ENCODE assay signal across 8 mouse cellular contexts in genomic region chr8:71392871-71393270, GRCm38 (mm10). TPM values are rescaled to one million over a fixed set of nuclear protein-coding genes. Genes with fewer than 3 reads are reported as not detected.
A peak's percentile ranks its signal among the peaks of the same experiment; 100 is the strongest.
DNase-seq lines count a peak whose midpoint lies in the region; ATAC-seq and TF ChIP-seq lines count a peak whose summit lies in the region.

No protein-coding gene starts in this region.

- DNase-seq in heart, embryonic 10.5 days (ENCODE audit: low spot score) = no peak
- DNase-seq in heart, adult 9 months (ENCODE audit: low spot score in 2 of 2) = no peak
- DNase-seq in G1E (ENCODE audit: low spot score) = peak; percentile 55
- DNase-seq in embryo, embryonic 10 days (ENCODE audit: low spot score) = peak; percentile 79
- no peak for DNase-seq in limb, embryonic 10.5 days (ENCODE audit: low spot score)
- DNase-seq in retina, postnatal 1 day = peak; percentile 89
- no peak for DNase-seq in adipocyte (ENCODE audit: low spot score)
- no peak for DNase-seq in urinary bladder, adult 18-20 months (ENCODE audit: low spot score in 2 of 2)

- no peak; the same call in 1 of the 2 replicates for ATAC-seq in G1E (ENCODE audit: extremely low read depth, insufficient number of reproducible peaks, low FRiP score, poor library complexity, severe bottlenecking)

- no peaks in the 10 kb centered on the region for H3K36me3 ChIP-seq in heart, embryonic 10.5 days
- peaks cover 4% of the 10 kb centered on the region for H3K36me3 ChIP-seq in G1E (replicated peaks)
- H3K36me3 ChIP-seq in limb, embryonic 10.5 days = peaks cover 3% of the 10 kb centered on the region; the same call in 1 of the 2 replicates

- no peak for TF ChIP-seq CTCF in G1E (IDR thresholded peaks at IDR 0.05; ENCODE audit: low read depth, low read length)

- no peaks in the 10 kb centered on the region for H3K9me3 ChIP-seq in heart, embryonic 10.5 days
- no peaks in the 10 kb centered on the region for H3K9me3 ChIP-seq in G1E (replicated peaks)
- no peaks in the 10 kb centered on the region for H3K9me3 ChIP-seq in limb, embryonic 10.5 days (replicated peaks)

- H3K27ac ChIP-seq in heart, embryonic 10.5 days = no peak overlapping the region
- no peak overlapping the region; the same call in 1 of the 2 replicates for H3K27ac ChIP-seq in limb, embryonic 10.5 days

- H3K4me3 ChIP-seq in heart, embryonic 10.5 days = peak overlapping the region; percentile 31
- H3K4me3 ChIP-seq in G1E (ENCODE audit: low read depth, low read length) = peak overlapping the region; percentile 47; the same call in 1 of the 2 replicates
- peak overlapping the region; percentile 31 for H3K4me3 ChIP-seq in limb, embryonic 10.5 days

- peaks cover 32% of the 10 kb centered on the region for H3K4me1 ChIP-seq in heart, embryonic 10.5 days
- H3K4me1 ChIP-seq in G1E (ENCODE audit: insufficient read depth, low read depth, low read length) = peaks cover 45% of the 10 kb centered on the region
- peaks cover 31% of the 10 kb centered on the region for H3K4me1 ChIP-seq in limb, embryonic 10.5 days

- WGBS in heart, embryonic 10.5 days = 14% methylated on average over 3 of the region's 3 CpGs
- WGBS in limb, embryonic 10.5 days = 14% methylated on average over 3 of the region's 3 CpGs

- peaks cover 5% of the 10 kb centered on the region; the same call in 1 of the 2 replicates for H3K27me3 ChIP-seq in heart, embryonic 10.5 days (ENCODE audit: insufficient read depth, poor library complexity, severe bottlenecking)
- peaks cover 13% of the 10 kb centered on the region for H3K27me3 ChIP-seq in G1E (ENCODE audit: insufficient read depth, low read length)
- no peaks in the 10 kb centered on the region for H3K27me3 ChIP-seq in limb, embryonic 10.5 days (ENCODE audit: low read depth, poor library complexity, severe bottlenecking)

RNA-seq across cellular contexts. Expression of gene Ushbp1, which starts 2.7 kb away (rescaled TPM):
- 6.1 and 7.9 TPM in 2 replicates for polyA plus RNA-seq in heart, embryonic 10.5 days (2016; fragmentation: Nextera tagmentation; extraction: Ambion mirVana)
- total RNA-seq in G1E (2014; fragmentation: Nextera tagmentation) = not detected in 2 replicates
- total RNA-seq in G1E (2017) = 0.06 and 0.11 TPM in 2 replicates
- polyA plus RNA-seq in G1E (2012) = 0.08 and 0.09 TPM in 2 replicates
- polyA plus RNA-seq in limb, embryonic 10.5 days (2016; fragmentation: Nextera tagmentation; extraction: Ambion mirVana) = 6.6 and 6.9 TPM in 2 replicates

RNA-seq across cellular contexts. Expression of gene Babam1, which starts 3.8 kb away (rescaled TPM):
- polyA plus RNA-seq in heart, embryonic 10.5 days (2016; fragmentation: Nextera tagmentation; extraction: Ambion mirVana) = 101 and 111 TPM in 2 replicates
- total RNA-seq in G1E (2014; fragmentation: Nextera tagmentation) = 58.4 and 83.8 TPM in 2 replicates
- total RNA-seq in G1E (2017) = 90.3 and 92.1 TPM in 2 replicates
- 106 and 107 TPM in 2 replicates for polyA plus RNA-seq in G1E (2012)
- polyA plus RNA-seq in limb, embryonic 10.5 days (2016; fragmentation: Nextera tagmentation; extraction: Ambion mirVana) = 123 and 131 TPM in 2 replicates

RNA-seq across cellular contexts. Expression of gene Nr2f6, which starts 11.1 kb away (rescaled TPM):
- 48.4 and 79.0 TPM in 2 replicates for polyA plus RNA-seq in heart, embryonic 10.5 days (2016; fragmentation: Nextera tagmentation; extraction: Ambion mirVana)
- total RNA-seq in G1E (2014; fragmentation: Nextera tagmentation) = 6.4 and 8.6 TPM in 2 replicates
- total RNA-seq in G1E (2017) = 9.7 and 17.0 TPM in 2 replicates
- 36.0 and 47.8 TPM in 2 replicates for polyA plus RNA-seq in G1E (2012)
- polyA plus RNA-seq in limb, embryonic 10.5 days (2016; fragmentation: Nextera tagmentation; extraction: Ambion mirVana) = 77.4 and 87.2 TPM in 2 replicates

RNA-seq across cellular contexts. Expression of gene Ankle1, which starts 12.9 kb away (rescaled TPM):
- 33.8 and 35.9 TPM in 2 replicates for polyA plus RNA-seq in heart, embryonic 10.5 days (2016; fragmentation: Nextera tagmentation; extraction: Ambion mirVana)
- total RNA-seq in G1E (2014; fragmentation: Nextera tagmentation) = 5.9 and 16.2 TPM in 2 replicates
- 9.8 and 12.1 TPM in 2 replicates for total RNA-seq in G1E (2017)
- 13.7 and 15.1 TPM in 2 replicates for polyA plus RNA-seq in G1E (2012)
- 34.2 and 38.4 TPM in 2 replicates for polyA plus RNA-seq in limb, embryonic 10.5 days (2016; fragmentation: Nextera tagmentation; extraction: Ambion mirVana)

RNA-seq across cellular contexts. Expression of gene Ocel1, which starts 21.8 kb away (rescaled TPM):
- 3.9 and 4.2 TPM in 2 replicates for polyA plus RNA-seq in heart, embryonic 10.5 days (2016; fragmentation: Nextera tagmentation; extraction: Ambion mirVana)
- total RNA-seq in G1E (2014; fragmentation: Nextera tagmentation) (4.7 and 6.2 TPM in 2 replicates), G1E (2017) (18.0 and 25.8 TPM in 2 replicates)
- 32.3 and 37.6 TPM in 2 replicates for polyA plus RNA-seq in G1E (2012)
- 4.3 and 5.4 TPM in 2 replicates for polyA plus RNA-seq in limb, embryonic 10.5 days (2016; fragmentation: Nextera tagmentation; extraction: Ambion mirVana)

Comparison
In these comparisons a context has a peak if more than half of its experiments do, and no peak if none do; other contexts are left out.
1. DNase-seq: peak in G1E (single experiment), embryo, embryonic 10 days (single experiment) and retina, postnatal 1 day (single experiment); none in heart, embryonic 10.5 days (single experiment), heart, adult 9 months (0 of 2), limb, embryonic 10.5 days (single experiment), adipocyte (single experiment) and urinary bladder, adult 18-20 months (0 of 2).
2. Peak in every context shown above with its lines, with median percentiles within 50 percentile points of each other: H3K4me3 ChIP-seq.